Mouse (Mus musculus) spleen, postnatal 4 days (tissue): Measurements from ENCODE around the gene Pde4d.

Experiments
- DNase-seq, 2 experiments: peaks; one replicate each; pipeline ENCODE4 v3.0.0; 2022; ENCODE audit warnings: low spot score in 2 of 2

Pde4d gene

DNA sequence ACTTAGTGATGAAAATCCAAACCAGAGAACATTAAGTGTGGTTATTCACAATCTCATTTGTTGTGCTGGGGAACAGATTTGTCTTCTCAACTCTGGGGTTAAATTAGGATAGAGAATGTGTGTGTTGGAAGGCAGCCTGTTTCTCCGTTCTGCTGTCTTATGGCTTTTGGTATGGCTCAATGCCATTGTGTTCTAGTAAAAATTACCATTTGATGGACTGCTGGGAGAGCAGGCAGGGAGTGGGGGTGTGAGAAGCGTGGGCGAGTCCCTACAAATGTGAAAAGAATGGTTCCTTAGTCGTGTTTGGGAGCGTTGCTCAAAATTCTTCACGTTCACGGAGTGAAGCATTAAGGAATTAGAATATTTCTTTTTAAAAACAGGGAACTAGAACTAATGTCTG is 597.4 kb downstream of the Pde4d start:
- no peak for DNase-seq

DNA sequence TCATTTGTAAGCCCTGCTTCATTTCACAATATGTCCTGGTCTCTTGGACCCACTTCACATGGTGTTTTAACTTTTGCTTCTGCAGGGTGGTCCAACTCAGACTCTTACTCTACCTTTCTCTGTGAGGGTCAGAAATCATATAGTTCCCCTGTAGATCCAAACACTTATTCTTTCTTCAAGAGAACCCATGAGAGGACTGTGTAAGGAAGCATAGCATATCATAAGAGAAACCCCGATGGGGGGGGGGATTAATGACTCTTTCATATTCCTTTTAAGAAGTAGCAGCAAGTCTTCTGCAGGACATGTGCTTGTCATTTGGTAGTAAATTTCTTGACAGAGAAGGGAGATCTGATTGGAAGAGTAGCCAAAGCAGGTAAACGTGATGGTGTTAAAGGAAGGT is 603.1 kb downstream of the Pde4d start:
- DNase-seq: no peak

DNA sequence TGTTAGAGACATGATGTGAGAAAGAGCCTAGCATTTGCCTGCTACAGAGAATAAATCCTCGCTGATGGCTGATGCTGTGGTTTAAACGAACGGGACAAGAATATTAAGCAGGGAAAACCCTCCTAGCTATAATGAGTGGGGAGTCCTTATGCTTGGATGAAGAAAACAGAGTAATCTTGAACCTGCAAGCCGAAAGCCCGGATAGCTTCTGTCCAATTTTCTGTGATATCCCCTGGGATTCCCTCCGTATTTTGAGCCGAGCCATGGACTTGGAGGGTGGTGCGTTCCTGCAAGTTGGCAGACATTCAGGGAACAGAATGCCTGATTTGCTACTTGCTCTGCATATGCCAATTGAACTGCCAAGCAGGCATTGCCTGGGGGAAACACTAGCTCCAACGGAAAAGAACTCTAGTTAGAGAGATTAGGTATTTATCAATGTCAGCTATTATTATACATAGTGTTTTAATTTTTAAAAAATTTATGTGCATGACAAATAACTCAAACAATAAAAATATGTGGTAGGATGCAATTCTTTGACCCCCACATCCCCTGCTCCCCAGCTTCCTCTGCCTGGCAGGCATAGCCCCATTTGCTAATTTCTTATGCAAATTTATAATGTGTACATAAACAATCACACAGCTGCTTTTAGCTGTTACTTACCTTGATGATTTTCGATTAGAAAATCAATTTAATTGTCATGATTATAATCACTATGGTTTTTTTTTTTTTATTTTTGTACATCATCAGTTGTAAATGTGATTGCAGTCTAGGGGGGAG is 603.7 kb downstream of the Pde4d start:
- no peak for DNase-seq

DNA sequence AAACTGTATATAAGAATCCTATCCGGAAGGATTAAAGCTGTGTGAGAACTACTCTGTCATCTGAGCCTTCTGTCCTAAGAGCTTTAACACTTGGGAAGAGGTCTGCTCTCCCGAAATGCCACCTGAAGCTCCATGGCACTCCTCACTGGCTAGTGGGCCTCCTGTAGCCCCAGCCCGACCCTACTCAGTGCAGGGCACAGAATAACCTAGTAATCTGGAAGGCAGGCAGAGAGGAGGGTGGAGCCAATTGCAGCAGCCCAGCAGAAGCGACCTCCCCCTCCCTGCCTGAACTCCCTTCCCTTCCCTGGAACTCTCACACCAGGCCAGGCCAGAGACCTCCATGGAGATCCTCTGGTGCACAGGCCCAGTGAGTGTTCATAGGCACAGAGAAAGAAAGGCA is 608.3 kb downstream of the Pde4d start:
- DNase-seq: no peak

DNA sequence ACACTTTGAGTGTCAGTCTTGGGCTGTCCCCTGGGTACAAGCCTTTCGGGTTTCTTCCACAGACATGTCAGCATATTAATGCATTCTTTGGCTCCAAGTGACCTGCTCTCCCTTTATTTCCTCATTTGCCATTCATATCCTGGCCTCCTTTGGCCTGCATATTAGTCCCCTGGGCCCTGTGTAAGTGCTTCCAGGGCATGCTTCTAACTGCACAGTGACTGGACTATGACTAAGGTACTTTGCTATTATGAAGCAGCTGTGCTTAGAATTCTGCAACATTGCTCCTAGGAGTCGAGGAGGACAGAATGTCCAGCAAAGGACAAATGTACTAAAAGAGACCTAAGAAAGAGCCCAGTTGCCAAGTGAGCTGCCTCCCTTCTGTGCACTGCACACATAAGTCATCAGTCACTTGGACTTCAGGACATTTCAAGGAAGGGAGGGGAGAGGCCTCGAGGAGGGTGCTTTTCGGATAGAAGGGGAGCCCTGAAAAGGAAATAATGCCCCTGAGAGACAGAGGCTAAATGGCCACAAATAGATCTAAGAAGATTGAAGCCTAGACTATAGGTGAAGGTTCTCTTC is 616.9 kb downstream of the Pde4d start:
- no peak for DNase-seq

DNA sequence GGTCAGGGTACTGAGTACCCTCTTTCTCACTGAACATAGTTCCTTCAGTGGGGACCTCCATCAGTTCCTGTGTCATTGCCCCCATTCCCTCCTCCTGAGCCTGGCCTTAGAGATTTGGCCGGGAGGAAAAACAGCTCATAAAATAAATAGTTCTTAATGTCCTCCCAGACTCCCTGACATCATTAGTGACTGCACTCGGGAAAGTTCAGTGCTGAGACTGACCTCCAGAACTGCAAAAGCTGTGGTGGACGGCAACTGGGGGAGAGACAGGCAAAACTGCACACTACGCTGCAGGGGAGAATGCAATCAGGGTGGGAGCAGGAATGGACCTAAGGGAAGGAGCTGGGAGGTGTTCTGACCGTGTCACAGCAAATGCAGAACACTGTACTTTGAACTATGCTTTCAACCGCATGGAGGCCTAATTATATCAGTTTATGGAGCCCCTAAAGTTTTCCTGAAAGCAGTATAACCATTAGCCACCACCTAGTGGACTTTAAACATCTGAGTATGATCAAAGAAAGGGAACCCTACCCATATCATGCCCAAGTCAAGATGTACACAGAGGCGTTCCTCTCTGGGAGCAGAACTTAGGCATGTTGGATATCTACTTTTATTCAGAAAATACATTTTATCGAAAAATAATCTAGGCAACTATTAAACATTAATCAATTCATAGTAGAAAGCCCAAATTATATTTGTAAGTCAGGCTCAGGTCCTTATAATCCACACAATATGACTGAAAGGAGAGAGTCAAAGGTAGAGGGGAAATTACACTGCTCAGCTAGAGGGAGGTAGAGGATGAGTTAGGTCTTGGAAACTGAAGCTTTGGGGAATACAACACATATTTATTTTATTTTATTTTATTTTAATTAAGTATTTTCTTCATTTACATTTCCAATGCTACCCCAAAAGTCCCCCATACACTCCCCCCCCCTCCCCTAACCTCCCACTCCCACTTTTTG is 618.8 kb downstream of the Pde4d start:
- no peak for DNase-seq

DNA sequence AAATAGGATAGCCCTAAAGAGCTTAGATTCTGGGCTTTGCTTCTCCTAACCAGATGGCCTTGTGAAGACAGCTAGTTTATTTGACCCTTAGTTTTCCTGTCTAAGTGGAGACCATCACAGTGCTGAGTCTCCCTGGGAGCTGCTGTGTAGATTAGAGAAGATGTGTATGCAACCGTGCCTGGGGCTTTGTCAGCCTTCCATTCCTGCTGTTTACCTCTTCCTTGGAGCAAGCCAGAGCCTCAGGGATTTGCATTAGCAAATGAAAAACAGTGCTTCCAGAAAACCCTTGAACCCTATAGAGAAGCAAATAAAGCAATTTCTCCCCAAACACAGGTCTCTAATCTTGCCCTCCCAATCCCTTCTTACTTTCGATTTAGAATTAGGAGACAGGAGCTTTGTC is 623.6 kb downstream of the Pde4d start:
- no peak for DNase-seq

DNA sequence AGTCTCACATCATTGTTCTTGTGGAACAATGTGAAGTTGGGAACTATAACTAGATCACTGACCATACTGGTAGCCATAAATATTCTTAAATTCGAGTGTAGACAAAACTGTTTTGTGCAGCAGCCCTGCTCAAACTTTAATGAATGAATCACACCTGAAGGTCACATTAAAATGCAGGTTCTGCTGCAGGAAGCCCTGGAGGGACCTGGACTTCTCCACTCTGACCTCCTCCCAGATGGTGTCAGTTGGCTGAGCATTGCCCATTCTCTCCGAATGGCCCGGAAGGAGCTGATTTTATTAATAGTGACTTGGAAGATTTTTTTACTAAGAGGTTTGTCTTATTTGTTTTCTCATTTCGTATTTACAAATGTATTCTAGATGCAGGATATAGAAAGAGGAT is 624.3 kb downstream of the Pde4d start:
- DNase-seq: no peak

DNA sequence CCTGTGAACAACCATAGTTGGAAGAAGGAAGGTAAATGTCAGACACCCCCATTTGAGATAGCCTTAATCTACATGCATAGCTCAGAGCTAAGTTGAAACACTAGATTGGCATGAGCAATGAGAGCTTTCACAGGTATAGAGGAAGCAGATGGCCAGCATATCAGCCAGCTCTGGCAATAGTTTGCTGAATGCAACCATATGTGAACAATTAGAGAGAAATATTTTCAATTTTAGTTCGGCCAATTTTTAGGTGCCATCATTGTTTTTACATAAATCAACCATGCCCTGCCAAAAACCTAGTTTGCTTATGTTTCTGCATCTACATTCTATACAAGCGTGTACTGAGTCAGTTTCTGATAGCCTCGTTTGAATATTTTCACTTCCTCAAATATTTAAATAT is 642.9 kb downstream of the Pde4d start:
- DNase-seq: no peak

DNA sequence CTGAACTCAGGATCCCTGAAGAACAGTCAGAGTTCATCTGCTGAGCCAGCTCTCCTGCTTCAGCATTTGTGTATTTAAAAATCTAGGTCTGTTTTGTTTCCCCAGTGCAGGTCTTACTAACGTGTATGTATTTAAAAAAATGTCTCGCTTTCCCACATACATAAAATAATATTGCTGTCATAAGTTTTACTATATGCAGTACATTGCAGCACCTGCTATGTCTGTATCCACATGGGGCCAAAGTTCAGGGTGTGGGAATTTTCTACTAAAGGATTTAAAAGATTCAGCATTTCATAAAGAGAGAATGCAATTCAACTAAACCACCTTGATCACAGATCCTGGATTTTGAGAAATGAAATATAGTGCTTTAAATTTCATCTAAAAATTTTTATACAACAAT is 646.9 kb downstream of the Pde4d start:
- no peak for DNase-seq

DNA sequence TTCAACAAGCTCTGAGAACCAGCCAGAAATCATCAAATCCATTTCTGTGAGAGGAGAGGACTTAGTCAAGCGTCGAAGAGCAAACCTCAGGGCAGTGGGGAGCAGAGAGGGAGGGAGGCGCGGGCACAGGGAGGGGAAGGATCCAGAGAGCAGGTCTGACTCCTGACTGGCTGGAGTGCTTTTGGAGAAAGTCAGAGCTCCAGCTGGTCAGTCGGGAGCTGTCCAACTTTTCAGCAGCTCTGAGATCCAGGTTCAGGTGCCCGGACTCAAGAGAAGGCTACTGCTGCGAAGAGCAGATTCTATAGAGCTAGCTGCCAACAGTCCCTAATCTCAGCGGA is 666.2 kb downstream of the Pde4d start:
- DNase-seq: peak in 1 of 2 experiments; percentile 58

DNA sequence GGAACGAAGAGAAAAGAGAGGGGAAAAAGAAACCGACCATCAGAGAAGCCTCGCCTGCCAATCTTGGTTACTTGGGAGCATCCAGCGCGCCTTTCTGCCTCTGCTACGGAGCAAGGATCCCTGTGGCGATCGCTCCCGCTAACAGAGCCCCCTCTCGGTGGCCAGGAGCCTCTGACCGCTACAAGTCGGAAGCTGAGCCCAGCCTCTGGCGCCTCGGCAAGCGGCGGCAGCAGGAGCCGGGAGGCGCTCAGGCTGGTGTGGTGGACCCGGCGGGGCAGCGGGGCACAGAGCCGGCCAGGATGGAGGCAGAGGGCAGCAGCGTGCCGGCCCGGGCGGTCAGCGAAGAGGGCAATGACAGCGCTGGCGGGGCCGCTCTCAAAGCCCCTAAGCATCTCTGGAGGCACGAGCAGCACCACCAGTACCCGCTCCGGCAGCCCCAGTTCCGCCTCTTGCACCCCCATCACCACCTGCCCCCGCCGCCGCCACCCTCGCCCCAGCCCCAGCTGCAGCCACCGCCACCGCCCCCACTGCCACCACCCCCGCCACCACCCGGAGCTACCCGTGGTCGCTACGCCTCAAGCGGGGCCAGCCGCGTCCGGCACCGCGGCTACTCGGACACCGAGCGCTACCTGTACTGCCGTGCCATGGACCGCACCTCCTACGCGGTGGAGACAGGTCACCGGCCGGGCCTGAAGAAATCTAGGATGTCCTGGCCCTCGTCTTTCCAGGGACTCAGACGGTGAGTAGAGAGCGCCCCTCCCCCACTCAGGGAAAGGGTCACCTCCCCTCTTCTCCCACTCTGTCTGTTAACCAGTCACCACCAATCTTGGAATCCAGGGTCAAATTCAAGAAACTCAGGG is 666.8 kb downstream of the Pde4d start:
- DNase-seq: peak in 1 of 2 experiments; percentile 61

DNA sequence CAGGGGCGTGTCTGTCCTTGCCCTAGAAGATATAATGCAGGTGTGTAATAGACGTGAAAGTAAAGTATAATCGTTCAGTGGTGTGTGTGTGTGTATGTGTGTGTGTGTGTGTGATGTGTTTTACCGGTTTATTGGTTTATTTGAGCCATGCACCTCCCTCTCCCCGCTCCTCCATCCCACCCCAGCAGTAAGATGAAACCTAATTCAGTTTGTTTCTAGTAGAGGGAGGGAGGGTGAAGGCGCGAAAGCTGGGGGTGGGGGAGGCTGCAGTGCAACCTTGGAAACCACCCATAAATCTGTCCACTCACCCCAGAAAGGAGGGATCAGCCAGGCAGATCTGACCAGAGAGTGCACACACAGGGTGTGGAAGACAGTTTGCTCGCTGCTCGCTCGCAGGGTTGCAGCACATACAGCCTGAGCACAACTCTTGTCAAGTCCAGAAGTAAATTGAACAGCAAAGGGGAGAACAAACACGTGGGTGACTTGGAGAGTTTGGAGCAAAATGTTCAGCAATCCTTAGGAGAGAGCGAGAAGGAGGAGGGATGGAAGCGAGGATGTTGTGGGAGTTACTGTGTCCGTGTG is 667.6 kb downstream of the Pde4d start:
- DNase-seq: no peak

DNA sequence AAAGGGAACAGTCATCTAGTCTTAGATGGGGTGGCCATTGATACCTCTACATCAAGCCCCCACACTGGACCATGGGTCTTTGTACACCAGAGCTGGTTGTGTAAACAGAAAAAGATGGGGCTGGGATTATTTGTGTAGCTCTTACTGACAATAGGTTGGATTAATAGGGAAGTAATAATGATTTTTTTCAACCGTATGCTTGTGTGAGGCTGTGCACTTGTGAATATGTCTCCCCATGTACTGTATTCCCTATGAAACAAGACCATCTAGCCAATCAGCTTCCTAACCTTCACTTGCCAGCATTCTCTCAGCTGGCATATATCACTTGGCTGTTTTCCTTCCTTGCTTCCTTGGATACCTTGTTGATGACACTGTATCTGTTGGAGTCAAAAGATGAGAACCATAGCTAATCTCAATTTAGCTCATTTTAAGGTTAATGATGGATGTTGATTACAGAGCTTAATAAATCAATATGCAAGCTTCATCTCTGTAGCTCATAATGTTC is 668.6 kb downstream of the Pde4d start:
- no peak for DNase-seq

DNA sequence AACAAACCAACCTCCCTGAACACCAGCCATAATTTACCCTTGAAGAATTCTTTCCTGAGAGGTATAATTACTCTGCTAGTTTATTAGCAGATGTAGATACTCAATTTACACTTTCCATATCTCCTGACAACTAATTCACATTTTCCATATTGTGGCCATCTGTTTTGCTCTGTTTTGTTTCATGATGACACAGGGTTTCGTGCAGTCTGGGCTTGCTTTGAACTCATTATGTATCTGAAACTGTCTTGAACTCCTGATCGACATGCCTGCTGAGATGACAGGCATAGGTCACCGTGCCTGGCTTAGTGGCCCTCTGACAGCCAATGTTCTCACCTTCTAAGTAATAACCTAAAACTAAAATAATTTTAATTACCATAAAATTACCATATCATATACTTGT is 672.1 kb downstream of the Pde4d start:
- DNase-seq: no peak

DNA sequence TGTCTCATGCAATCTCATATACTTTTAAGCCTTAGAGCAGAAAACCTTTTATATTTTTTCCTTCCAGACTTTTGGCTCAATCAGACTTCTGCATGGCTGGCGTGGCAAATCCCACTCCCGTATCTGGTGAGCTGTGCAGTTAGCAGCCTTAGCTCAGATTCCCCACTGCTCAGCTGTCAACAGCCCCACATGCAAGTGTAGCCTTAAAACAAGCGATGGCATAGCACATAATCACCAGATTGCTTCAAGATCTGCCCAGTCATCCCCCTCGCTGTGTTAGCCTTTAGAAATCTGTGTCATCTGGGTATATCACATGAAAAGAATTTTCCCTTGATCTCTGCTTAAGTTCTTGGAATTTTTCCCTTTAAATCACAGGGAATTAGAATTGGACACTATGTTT is 686.7 kb downstream of the Pde4d start:
- DNase-seq: no peak

DNA sequence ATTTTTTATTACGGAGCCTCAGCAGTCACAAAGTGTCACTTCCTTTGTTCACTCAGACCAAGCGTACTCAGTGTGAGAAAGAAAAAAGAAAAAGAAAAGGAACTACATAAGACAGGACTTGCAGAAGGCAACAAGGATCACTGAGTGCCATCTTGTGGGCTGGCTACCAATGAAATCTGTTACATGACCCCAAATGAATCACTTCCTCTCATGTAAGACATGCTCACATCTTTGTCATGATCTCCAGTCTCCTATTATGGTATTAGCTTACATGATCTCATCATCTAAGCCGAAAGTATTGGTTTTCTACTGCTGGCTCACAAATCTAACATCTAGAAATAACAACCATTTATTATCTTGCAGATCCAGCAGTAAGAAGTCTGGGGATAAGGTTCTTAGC is 709.0 kb downstream of the Pde4d start:
- no peak for DNase-seq

DNA sequence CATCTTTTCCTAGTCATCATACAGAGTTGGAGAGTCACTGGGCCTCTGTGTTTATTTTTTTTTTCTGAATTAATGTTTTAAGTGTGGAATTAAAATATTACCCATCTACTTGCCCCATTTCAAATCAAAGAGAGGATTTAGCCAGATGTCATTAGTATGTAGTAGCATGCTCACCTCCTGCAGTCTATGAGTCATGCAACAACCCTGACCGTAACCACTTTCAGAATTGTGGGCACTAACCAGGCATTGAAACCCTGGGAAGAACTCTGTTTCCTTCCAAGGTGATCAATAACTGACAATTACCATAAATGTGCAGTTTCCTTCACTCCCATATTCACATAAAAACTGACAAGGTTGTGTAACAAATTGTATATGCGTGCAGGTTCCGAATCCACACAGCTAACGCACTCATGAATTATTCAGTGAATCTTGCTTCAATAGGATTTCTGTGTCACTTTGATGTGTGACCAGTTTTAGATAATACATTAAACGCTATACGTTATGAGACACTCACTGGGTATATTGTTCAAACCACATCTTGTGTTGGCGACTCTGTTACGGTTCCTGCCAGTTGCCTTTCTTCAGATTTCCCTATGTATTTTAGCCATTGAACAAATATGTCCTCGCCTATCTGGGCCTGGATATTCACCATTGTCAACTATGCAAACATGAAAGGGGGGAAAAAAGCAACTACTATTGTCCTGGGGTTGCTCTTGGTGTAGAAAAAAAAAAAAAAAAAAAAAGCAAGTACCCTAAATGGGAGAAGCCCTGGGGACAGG is 719.0 kb downstream of the Pde4d start:
- no peak for DNase-seq

DNA sequence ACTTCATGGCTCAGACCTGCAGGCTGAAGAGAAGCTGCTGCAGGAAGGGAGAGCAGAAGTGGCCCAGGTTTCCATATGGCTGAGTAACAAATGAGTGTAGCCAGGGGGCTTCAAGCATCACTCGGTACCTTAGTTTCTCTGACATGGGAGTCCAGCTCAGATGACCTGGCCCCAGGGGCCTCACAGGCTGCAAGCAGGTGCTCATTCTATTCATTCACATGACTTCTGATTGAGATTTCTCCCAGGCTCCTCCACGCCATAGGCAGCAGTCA is 719.5 kb downstream of the Pde4d start:
- DNase-seq: no peak

DNA sequence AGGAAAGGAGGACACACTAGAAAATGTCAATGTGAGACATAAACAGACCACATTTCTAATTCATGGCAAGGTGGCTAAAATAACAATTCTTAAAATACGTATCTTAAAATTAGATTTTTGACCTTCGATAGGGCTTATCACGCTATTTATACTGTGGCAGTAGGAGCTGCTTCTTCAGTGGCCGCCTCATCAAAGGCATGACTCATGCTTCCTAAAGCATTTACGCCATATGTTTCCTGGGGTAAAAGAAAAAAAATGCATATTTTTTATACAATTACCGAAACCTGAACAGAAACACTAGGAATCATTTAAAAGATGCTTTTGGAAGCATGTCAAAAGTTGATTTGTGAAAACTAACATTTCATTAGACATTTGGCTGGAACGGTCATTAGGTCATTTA is 721.9 kb downstream of the Pde4d start:
- DNase-seq: no peak

DNA sequence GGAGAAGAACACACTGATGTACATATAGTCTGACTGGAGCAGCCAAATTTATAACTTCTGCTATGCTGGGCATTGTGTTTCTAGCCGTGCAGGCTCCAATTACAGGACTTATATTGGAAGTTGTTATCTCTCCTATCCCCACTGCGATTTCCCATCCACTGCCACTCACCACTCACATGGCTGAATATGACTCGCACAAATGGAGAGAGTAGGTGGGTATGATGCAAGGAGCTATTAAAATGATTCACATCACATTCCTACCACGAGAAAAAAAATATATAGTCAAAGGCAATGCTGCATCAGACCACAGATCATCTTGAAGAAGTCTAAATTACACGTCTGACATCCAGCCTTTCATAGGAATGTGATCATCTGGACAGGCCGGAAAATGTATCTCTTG is 725.5 kb downstream of the Pde4d start:
- no peak for DNase-seq
